ENCODE assay signal across 23 mouse cellular contexts in genomic region chr15:78366875-78367274, GRCm38 (mm10). TPM values are rescaled to one million over a fixed set of nuclear protein-coding genes. Genes with fewer than 3 reads are reported as not detected.
DNase-seq lines count a peak whose midpoint lies in the region; TF ChIP-seq lines count a peak whose summit lies in the region.
"Had no signal": no experiment of that assay in that cellular context is flagged by ENCODE, and none has a peak within 500 bp of the region (broad histone marks: within the 10 kb centered on the region; RNA-seq: fewer than 3 reads in every experiment).

No protein-coding gene starts in this region.

- peak; percentile 62 to 63 for DNase-seq in left cerebral cortex, postnatal 14 days (ENCODE audit: low spot score in 2 of 2)
- no peak for DNase-seq in left cerebral cortex, postnatal 10 days (ENCODE audit: extremely low spot score in 1 of 2, low spot score in 2 of 2)
- peak; percentile 68 for DNase-seq in brain, adult 2 months (ENCODE audit: low read depth, low spot score)
- DNase-seq in right cerebral cortex, postnatal 10 days (ENCODE audit: low spot score in 2 of 2) = peak; percentile 57 to 63
- DNase-seq in spleen, postnatal 4 days (ENCODE audit: low spot score in 2 of 2) = no peak
- no peak for DNase-seq in lung, postnatal 36 days
- DNase-seq: adrenal gland, postnatal 10 days; cerebellum, adult 11-12 months; cerebellum, adult 9-10 months; gastrocnemius, postnatal 10 days; heart, adult 18-20 months; heart, postnatal 14 days had no signal

- H3K4me3 ChIP-seq in C2C12 (ENCODE audit: insufficient read depth, poor library complexity, severe bottlenecking) = no peak overlapping the region
- H3K4me3 ChIP-seq: embryonic facial prominence, embryonic 13.5 days; forebrain, embryonic 12.5 days; heart, embryonic 10.5 days; heart, embryonic 15.5 days; hindbrain, embryonic 13.5 days had no signal

- TF ChIP-seq CTCF in C2C12 (IDR thresholded peaks at IDR 0.05; ENCODE audit: control insufficient read depth, insufficient read depth, insufficient read length) = no peak

- peaks cover 34% of the 10 kb centered on the region for H3K27me3 ChIP-seq in C2C12 (ENCODE audit: control insufficient read depth, insufficient read depth, insufficient read length)

- H3ac ChIP-seq in C2C12 (ENCODE audit: control insufficient read depth, insufficient read length, low read depth) = no peak overlapping the region

- H3K79me2 ChIP-seq in C2C12 (ENCODE audit: control insufficient read depth, insufficient read depth) = no peaks in the 10 kb centered on the region

- no peaks in the 10 kb centered on the region for H3K79me3 ChIP-seq in C2C12 (ENCODE audit: low read depth)

- no peaks in the 10 kb centered on the region for H3K36me3 ChIP-seq in C2C12 (ENCODE audit: control insufficient read depth, insufficient read depth)
- H3K36me3 ChIP-seq: embryonic facial prominence, embryonic 13.5 days; forebrain, embryonic 12.5 days; heart, embryonic 10.5 days; heart, embryonic 15.5 days; hindbrain, embryonic 13.5 days had no signal

- intact Hi-C loops in left cerebral cortex, postnatal 14 days (cut with DNase I) = no loop called here
- intact Hi-C loops in left cerebral cortex, postnatal 10 days (cut with DNase I) = no loop called here

TF ChIP-seq in C2C12, 6 proteins besides CTCF, POLR2A, EP300 and RAD21:
- no peak for TF ChIP-seq MAX (IDR thresholded peaks at IDR 0.05)
- TF ChIP-seq CEBPB (IDR thresholded peaks at IDR 0.05; ENCODE audit: low read depth) = no peak
- no peak for TF ChIP-seq MYOD1 (IDR thresholded peaks at IDR 0.05; ENCODE audit: control insufficient read depth, insufficient read length, low read depth)
- peak; percentile 49 for TF ChIP-seq USF1 (IDR thresholded peaks at IDR 0.05; ENCODE audit: low read depth)
- no peak for TF ChIP-seq MYOG (IDR thresholded peaks at IDR 0.05; ENCODE audit: control insufficient read depth, extremely low read depth, insufficient read length)

RNA-seq across cellular contexts. Expression of gene Tex33, which starts 28.8 kb away (rescaled TPM):
- total RNA-seq in left cerebral cortex, postnatal 14 days (2021) = not detected
- total RNA-seq in left cerebral cortex, postnatal 10 days (2021) = under 1 TPM; 0.39 to 0.51 TPM
- polyA plus RNA-seq in C2C12 (2012; fragmentation: generic; extraction: Trizol) = not detected
- total RNA-seq: adrenal gland, postnatal 10 days; adrenal gland, postnatal 4 days; gastrocnemius, postnatal 10 days; gastrocnemius, postnatal 4 days; heart, adult 18-20 months; heart, postnatal 14 days; hematopoietic stem cell, adult 5-6 weeks; hindbrain, postnatal 0 days had no signal
- polyA plus RNA-seq: embryonic facial prominence, embryonic 13.5 days; forebrain, embryonic 12.5 days; forebrain, embryonic 16.5 days; heart, embryonic 10.5 days; heart, embryonic 15.5 days; hindbrain, embryonic 13.5 days; hindbrain, postnatal 0 days had no signal

RNA-seq across cellular contexts. Expression of gene Tst, which starts 38.8 kb away (rescaled TPM):
- total RNA-seq in left cerebral cortex, postnatal 14 days (2021) = 10 to 100 TPM; 30.8 to 39.2 TPM
- total RNA-seq in left cerebral cortex, postnatal 10 days (2021) = 10 to 100 TPM; 33.8 to 42.9 TPM
- polyA plus RNA-seq in C2C12 (2012; fragmentation: generic; extraction: Trizol) = 21.4 TPM

RNA-seq across cellular contexts. Expression of gene Mpst, which starts 39.3 kb away (rescaled TPM):
- total RNA-seq in left cerebral cortex, postnatal 14 days (2021) = 10 to 100 TPM; 39.0 to 47.2 TPM
- 10 to 100 TPM; 56.3 to 56.5 TPM for total RNA-seq in left cerebral cortex, postnatal 10 days (2021)
- polyA plus RNA-seq in C2C12 (2012; fragmentation: generic; extraction: Trizol) = 44.7 TPM

RNA-seq across cellular contexts. Expression of gene Csf2rb, which starts 41.3 kb away (rescaled TPM):
- total RNA-seq in left cerebral cortex, postnatal 14 days (2021) = 1 to 10 TPM; 1.5 to 1.7 TPM
- total RNA-seq in left cerebral cortex, postnatal 10 days (2021) = 1 to 10 TPM; 2.3 TPM
- polyA plus RNA-seq in C2C12 (2012; fragmentation: generic; extraction: Trizol) = 0.23 TPM

Comparison
In these comparisons a context has a peak if more than half of its experiments do, and no peak if none do; other contexts are left out.
1. DNase-seq: peak in left cerebral cortex, postnatal 14 days (2 of 2), brain, adult 2 months (single experiment) and right cerebral cortex, postnatal 10 days (2 of 2); none in left cerebral cortex, postnatal 10 days (0 of 2), spleen, postnatal 4 days (0 of 2) and lung, postnatal 36 days (single experiment).